Mouse (Mus musculus) midbrain, embryonic 15.5 days (tissue): ENCODE measurements at regions not wholly inside any gene's neighbourhood (a gene's known extent, or its start where the extent isn't known, plus 50 kb on each side); places are given as distances from the start of the nearest gene placed in this dataset.

ENCODE experiments used
- ATAC-seq: fragments of 200-750 bp; cut with Nextera tagmentation; replicated peaks from 2 replicates; pipeline ENCODE4 v1.8.0; 2017; ENCODE audit warnings: moderate TSS enrichment
- H3K27ac ChIP-seq: fragments of 300-500 bp; sonication (generic); 2 replicates; pipeline ENCODE4 v1.5.1; 2015; ENCODE audit warnings: mild to moderate bottlenecking, inconsistent platforms
- H3K27me3 ChIP-seq: fragments of 300-500 bp; sonication (generic); replicated peaks from 2 replicates; pipeline ENCODE4 v1.6.1; 2015; ENCODE audit warnings: inconsistent platforms
- H3K36me3 ChIP-seq: fragments of 300-500 bp; sonication (generic); replicated peaks from 2 replicates; pipeline ENCODE4 v1.6.1; 2015; ENCODE audit warnings: inconsistent platforms
- H3K4me1 ChIP-seq: fragments of 300-500 bp; sonication (generic); 2 replicates; pipeline ENCODE4 v1.6.1; 2015; ENCODE audit warnings: inconsistent platforms
- H3K4me2 ChIP-seq: fragments of 300-500 bp; sonication (generic); 2 replicates; pipeline ENCODE4 v1.6.1; 2015; ENCODE audit warnings: inconsistent platforms, mild to moderate bottlenecking, moderate library complexity
- H3K4me3 ChIP-seq: fragments of 300-500 bp; sonication (generic); 2 replicates; pipeline ENCODE4 v1.5.1; 2015; ENCODE audit warnings: mild to moderate bottlenecking, inconsistent platforms
- H3K9ac ChIP-seq: fragments of 300-500 bp; sonication (generic); 2 replicates; pipeline ENCODE4 v1.6.1; 2015; ENCODE audit warnings: mild to moderate bottlenecking, inconsistent platforms
- H3K9me3 ChIP-seq: fragments of 300-500 bp; sonication (generic); 2 replicates; pipeline ENCODE4 v1.6.1; 2016; ENCODE audit warnings: inconsistent platforms
- WGBS: fragments of 180-500 bp; shearing (Covaris S2); methylation state at CpG from one replicate; pipeline ENCODE4 v1.1.7; 2015; ENCODE audit warnings: mixed read lengths; 5-methylcytosine and 5-hydroxymethylcytosine counted together

GRCm38 (mm10) chr13:83075320-83075877 is 428.4 kb upstream of the Mef2c start:
- H3K4me3 ChIP-seq = no peak overlapping the region
- ATAC-seq = no peak
- no peaks in the 10 kb centered on the region for H3K9me3 ChIP-seq
- 66% methylated on average over 7 of the region's 7 CpGs for WGBS
- H3K36me3 ChIP-seq = no peaks in the 10 kb centered on the region
- H3K4me2 ChIP-seq = no peak overlapping the region
- H3K9ac ChIP-seq = no peak overlapping the region
- H3K4me1 ChIP-seq = no peaks in the 10 kb centered on the region
- H3K27ac ChIP-seq = no peak overlapping the region
- no peaks in the 10 kb centered on the region for H3K27me3 ChIP-seq

- Histone ChIP-seq H3K4me2 (no peak overlapping the region), H3K27ac (no peak overlapping the region), H3K9ac (no peak overlapping the region), H3K9me3 (no peaks in the 10 kb centered on the region), H3K36me3 (no peaks in the 10 kb centered on the region), H3K27me3 (no peaks in the 10 kb centered on the region), H3K4me1 (no peaks in the 10 kb centered on the region), H3K4me3 (no peak overlapping the region)
- WGBS = 84% methylated on average over 2 of the region's 2 CpGs
- no peak for ATAC-seq
These were observed 427.2 kb upstream of the Mef2c start for GRCm38 (mm10) chr13:83076611-83077010.

- ATAC-seq = no peak
- Histone ChIP-seq H3K4me3 (no peak overlapping the region), H3K27me3 (no peaks in the 10 kb centered on the region), H3K4me1 (no peaks in the 10 kb centered on the region), H3K36me3 (no peaks in the 10 kb centered on the region), H3K27ac (no peak overlapping the region), H3K4me2 (no peak overlapping the region), H3K9ac (no peak overlapping the region), H3K9me3 (no peaks in the 10 kb centered on the region)
- WGBS = 83% methylated on average over 1 of the region's 1 CpGs
These were observed 426.7 kb upstream of the Mef2c start for GRCm38 (mm10) chr13:83077085-83077484.

GRCm38 (mm10) chr13:83079291-83079690 is 424.5 kb upstream of the Mef2c start:
- no peak overlapping the region for H3K4me2 ChIP-seq
- no peaks in the 10 kb centered on the region for H3K9me3 ChIP-seq
- H3K4me1 ChIP-seq = no peaks in the 10 kb centered on the region
- no peak overlapping the region for H3K27ac ChIP-seq
- H3K27me3 ChIP-seq = no peaks in the 10 kb centered on the region
- no peak overlapping the region for H3K4me3 ChIP-seq
- WGBS = 77% methylated on average over 1 of the region's 1 CpGs
- no peak for ATAC-seq
- no peak overlapping the region for H3K9ac ChIP-seq
- no peaks in the 10 kb centered on the region for H3K36me3 ChIP-seq

- no peaks in the 10 kb centered on the region for H3K27me3 ChIP-seq
- no peaks in the 10 kb centered on the region for H3K4me1 ChIP-seq
- no peak overlapping the region for H3K27ac ChIP-seq
- 72% methylated on average over 3 of the region's 3 CpGs for WGBS
- no peak overlapping the region for H3K9ac ChIP-seq
- no peak overlapping the region for H3K4me3 ChIP-seq
- H3K4me2 ChIP-seq = no peak overlapping the region
- no peaks in the 10 kb centered on the region for H3K36me3 ChIP-seq
- no peak for ATAC-seq
- no peaks in the 10 kb centered on the region for H3K9me3 ChIP-seq
These were observed 418.9 kb upstream of the Mef2c start for GRCm38 (mm10) chr13:83084948-83085347.

GRCm38 (mm10) chr13:83099908-83100307 is 403.9 kb upstream of the Mef2c start:
- ATAC-seq = no peak
- 63% methylated on average over 1 of the region's 1 CpGs for WGBS

GRCm38 (mm10) chr13:83110610-83111009 is 393.2 kb upstream of the Mef2c start:
- Histone ChIP-seq H3K27ac (no peak overlapping the region), H3K4me2 (no peak overlapping the region), H3K27me3 (no peaks in the 10 kb centered on the region), H3K4me3 (no peak overlapping the region), H3K9ac (no peak overlapping the region), H3K4me1 (no peaks in the 10 kb centered on the region), H3K9me3 (no peaks in the 10 kb centered on the region), H3K36me3 (no peaks in the 10 kb centered on the region)
- ATAC-seq = no peak
- 74% methylated on average over 3 of the region's 3 CpGs for WGBS

More at GRCm38 (mm10) chr13:83099908-83100307, 403.9 kb upstream of the Mef2c start:
- H3K4me2 ChIP-seq = no peak overlapping the region
- H3K4me3 ChIP-seq = no peak overlapping the region
- no peaks in the 10 kb centered on the region for H3K9me3 ChIP-seq
- no peaks in the 10 kb centered on the region for H3K4me1 ChIP-seq
- H3K9ac ChIP-seq = no peak overlapping the region
- H3K36me3 ChIP-seq = no peaks in the 10 kb centered on the region
- no peaks in the 10 kb centered on the region for H3K27me3 ChIP-seq
- H3K27ac ChIP-seq = no peak overlapping the region

- H3K4me2 ChIP-seq = no peak overlapping the region
- H3K9me3 ChIP-seq = no peaks in the 10 kb centered on the region
- H3K36me3 ChIP-seq = no peaks in the 10 kb centered on the region
- WGBS = 8% methylated on average over 2 of the region's 2 CpGs
- no peaks in the 10 kb centered on the region for H3K27me3 ChIP-seq
- H3K4me3 ChIP-seq = no peak overlapping the region
- H3K9ac ChIP-seq = no peak overlapping the region
- H3K27ac ChIP-seq = no peak overlapping the region
- ATAC-seq = no peak
- H3K4me1 ChIP-seq = no peaks in the 10 kb centered on the region
These were observed 392.3 kb upstream of the Mef2c start for GRCm38 (mm10) chr13:83111503-83111902.

- no peaks in the 10 kb centered on the region for H3K4me1 ChIP-seq
- no peaks in the 10 kb centered on the region for H3K36me3 ChIP-seq
- no peak overlapping the region for H3K4me3 ChIP-seq
- no peak for ATAC-seq
- WGBS = 60% methylated on average over 1 of the region's 1 CpGs
- H3K9ac ChIP-seq = no peak overlapping the region
- H3K27ac ChIP-seq = no peak overlapping the region
- no peak overlapping the region for H3K4me2 ChIP-seq
- H3K27me3 ChIP-seq = no peaks in the 10 kb centered on the region
- no peaks in the 10 kb centered on the region for H3K9me3 ChIP-seq
These were observed 391.5 kb upstream of the Mef2c start for GRCm38 (mm10) chr13:83112323-83112722.

GRCm38 (mm10) chr13:83112741-83113140 is 391.1 kb upstream of the Mef2c start:
- 84% methylated on average over 5 of the region's 5 CpGs for WGBS

GRCm38 (mm10) chr13:83113808-83114207 is 390.0 kb upstream of the Mef2c start:
- Histone ChIP-seq H3K4me3 (no peak overlapping the region), H3K9me3 (no peaks in the 10 kb centered on the region), H3K27me3 (no peaks in the 10 kb centered on the region), H3K36me3 (no peaks in the 10 kb centered on the region), H3K9ac (no peak overlapping the region), H3K4me1 (no peaks in the 10 kb centered on the region), H3K27ac (no peak overlapping the region), H3K4me2 (no peak overlapping the region)
- no peak for ATAC-seq

More at GRCm38 (mm10) chr13:83112741-83113140, 391.1 kb upstream of the Mef2c start:
- no peak overlapping the region for H3K27ac ChIP-seq
- H3K36me3 ChIP-seq = no peaks in the 10 kb centered on the region
- H3K4me2 ChIP-seq = no peak overlapping the region
- no peaks in the 10 kb centered on the region for H3K4me1 ChIP-seq
- H3K27me3 ChIP-seq = no peaks in the 10 kb centered on the region
- H3K9me3 ChIP-seq = no peaks in the 10 kb centered on the region
- H3K9ac ChIP-seq = no peak overlapping the region
- ATAC-seq = no peak
- no peak overlapping the region for H3K4me3 ChIP-seq

- no peak overlapping the region for H3K9ac ChIP-seq
- no peaks in the 10 kb centered on the region for H3K27me3 ChIP-seq
- H3K27ac ChIP-seq = no peak overlapping the region
- no peaks in the 10 kb centered on the region for H3K9me3 ChIP-seq
- ATAC-seq = no peak
- no peaks in the 10 kb centered on the region for H3K4me1 ChIP-seq
- no peaks in the 10 kb centered on the region for H3K36me3 ChIP-seq
- 86% methylated on average over 2 of the region's 2 CpGs for whole genome bisulfite sequencing
- no peak overlapping the region for H3K4me2 ChIP-seq
- H3K4me3 ChIP-seq = no peak overlapping the region
These were observed 389.4 kb upstream of the Mef2c start for GRCm38 (mm10) chr13:83114401-83114800.

GRCm38 (mm10) chr13:83115691-83116090 is 388.1 kb upstream of the Mef2c start:
- Histone ChIP-seq H3K4me3 (no peak overlapping the region), H3K4me1 (no peaks in the 10 kb centered on the region), H3K4me2 (no peak overlapping the region), H3K36me3 (no peaks in the 10 kb centered on the region), H3K9me3 (no peaks in the 10 kb centered on the region), H3K27ac (no peak overlapping the region), H3K27me3 (no peaks in the 10 kb centered on the region), H3K9ac (no peak overlapping the region)
- WGBS = 89% methylated on average over 2 of the region's 2 CpGs
- ATAC-seq = no peak
